Mouse (Mus musculus) retina, embryonic 14.5 days (tissue): ENCODE results near the gene N4bp1.

Experiments used
- DNase-seq: peaks from one replicate; pipeline ENCODE4 v3.0.0-alpha.2; 2015; ENCODE audit warnings: low spot score

N4bp1 gene

GRCm38 (mm10) chr8:86895390-86895789, 10.3 kb upstream of the N4bp1 start:
- no peak for DNase-seq

GRCm38 (mm10) chr8:86894194-86894761, 9.2 kb upstream of the N4bp1 start:
- DNase-seq: no peak

GRCm38 (mm10) chr8:86893554-86893953, 8.5 kb upstream of the N4bp1 start:
- no peak for DNase-seq

- no peak for DNase-seq
Measured at GRCm38 (mm10) chr8:86891533-86891932, 6.5 kb upstream of the N4bp1 start.

- no peak for DNase-seq
Measured at GRCm38 (mm10) chr8:86888058-86888939, 3.2 kb upstream of the N4bp1 start.

- DNase-seq: no peak
Measured at GRCm38 (mm10) chr8:86884067-86884466, 991 bp downstream of the N4bp1 start.

- DNase-seq: no peak
Measured at GRCm38 (mm10) chr8:86882568-86883478, 2.2 kb downstream of the N4bp1 start.

GRCm38 (mm10) chr8:86881951-86882350, 3.1 kb downstream of the N4bp1 start:
- DNase-seq: no peak

GRCm38 (mm10) chr8:86881068-86881609, 3.9 kb downstream of the N4bp1 start:
- DNase-seq: no peak

- no peak for DNase-seq
Measured at GRCm38 (mm10) chr8:86876831-86877230, 8.2 kb downstream of the N4bp1 start.

GRCm38 (mm10) chr8:86874055-86874454, 11.0 kb downstream of the N4bp1 start:
- no peak for DNase-seq

GRCm38 (mm10) chr8:86873151-86873550, 11.9 kb downstream of the N4bp1 start:
- no peak for DNase-seq

- DNase-seq: no peak
Measured at GRCm38 (mm10) chr8:86872097-86872815, 12.8 kb downstream of the N4bp1 start.

GRCm38 (mm10) chr8:86871421-86871820, 13.6 kb downstream of the N4bp1 start:
- DNase-seq: no peak

GRCm38 (mm10) chr8:86870771-86871170, 14.3 kb downstream of the N4bp1 start:
- DNase-seq: no peak

GRCm38 (mm10) chr8:86868041-86868440, 17.0 kb downstream of the N4bp1 start:
- DNase-seq: no peak

- no peak for DNase-seq
Measured at GRCm38 (mm10) chr8:86864764-86865163, 20.3 kb downstream of the N4bp1 start.

GRCm38 (mm10) chr8:86862837-86863236, 22.2 kb downstream of the N4bp1 start:
- DNase-seq: no peak

GRCm38 (mm10) chr8:86862155-86862816, 22.8 kb downstream of the N4bp1 start:
- no peak for DNase-seq

- no peak for DNase-seq
Measured at GRCm38 (mm10) chr8:86861516-86861915, 23.5 kb downstream of the N4bp1 start.

- DNase-seq: no peak
Measured at GRCm38 (mm10) chr8:86856248-86856647, 28.8 kb downstream of the N4bp1 start.
